Mouse (Mus musculus) urinary bladder, postnatal 25 days (tissue): Measurements from ENCODE around the gene Zic4.

Experiments used
- DNase-seq: peaks from one replicate; pipeline ENCODE4 v3.0.0; 2022; ENCODE audit warnings: low spot score

The Zic4 gene

GRCm38 (mm10) chr9:91363814-91364126, 1.6 kb downstream of the Zic4 start:
- no peak for DNase-seq

DNA sequence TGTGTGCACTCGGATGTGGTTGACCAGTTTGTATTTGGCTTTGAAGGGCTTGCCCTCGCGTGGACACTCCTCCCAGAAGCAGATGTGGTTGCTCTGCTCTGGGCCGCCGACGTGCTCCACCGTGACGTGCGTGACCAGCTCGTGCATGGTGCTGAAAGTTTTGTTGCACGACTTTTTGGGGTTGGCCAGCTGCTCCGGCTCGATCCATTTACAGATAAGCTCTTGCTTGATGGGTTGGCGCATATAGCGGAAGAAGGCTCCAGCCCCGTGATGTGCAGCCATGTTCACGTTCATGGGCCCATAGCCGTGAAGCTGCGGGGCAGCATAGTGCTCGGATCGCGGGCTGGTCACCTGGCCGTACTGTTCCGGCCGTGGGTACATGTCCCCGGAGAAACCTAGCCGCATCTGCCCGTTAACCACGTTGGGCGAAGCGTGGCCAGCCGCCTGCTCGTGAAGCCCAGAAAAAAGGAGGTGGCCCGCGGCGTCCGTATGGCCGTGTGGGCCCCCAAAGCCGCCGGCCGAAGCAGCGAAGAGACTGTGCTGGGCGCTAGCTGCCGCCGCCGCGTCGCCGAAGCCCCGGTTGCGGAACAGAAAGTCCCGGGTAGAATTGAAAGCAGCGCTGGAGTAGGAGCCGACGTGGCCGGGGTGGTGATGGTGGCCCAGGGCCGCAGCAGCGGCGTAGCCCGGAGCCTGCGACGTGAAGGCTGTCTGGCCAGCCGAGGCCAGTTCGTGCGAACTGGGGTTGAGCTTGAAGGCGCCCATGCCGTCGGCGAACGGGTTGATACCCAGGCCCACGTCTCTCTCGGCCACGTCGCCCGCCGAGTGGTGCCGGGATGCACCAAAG, 2.1 kb downstream of the Zic4 start:
- DNase-seq = no peak

- DNase-seq = no peak
Observed at GRCm38 (mm10) chr9:91364971-91365501, 2.8 kb downstream of the Zic4 start.

- no peak for DNase-seq
Observed at GRCm38 (mm10) chr9:91365664-91366063, 3.5 kb downstream of the Zic4 start, which contains the start of gene Zic1. TSS of gene Zic1 (minus strand) at chr9:91365810.

DNA sequence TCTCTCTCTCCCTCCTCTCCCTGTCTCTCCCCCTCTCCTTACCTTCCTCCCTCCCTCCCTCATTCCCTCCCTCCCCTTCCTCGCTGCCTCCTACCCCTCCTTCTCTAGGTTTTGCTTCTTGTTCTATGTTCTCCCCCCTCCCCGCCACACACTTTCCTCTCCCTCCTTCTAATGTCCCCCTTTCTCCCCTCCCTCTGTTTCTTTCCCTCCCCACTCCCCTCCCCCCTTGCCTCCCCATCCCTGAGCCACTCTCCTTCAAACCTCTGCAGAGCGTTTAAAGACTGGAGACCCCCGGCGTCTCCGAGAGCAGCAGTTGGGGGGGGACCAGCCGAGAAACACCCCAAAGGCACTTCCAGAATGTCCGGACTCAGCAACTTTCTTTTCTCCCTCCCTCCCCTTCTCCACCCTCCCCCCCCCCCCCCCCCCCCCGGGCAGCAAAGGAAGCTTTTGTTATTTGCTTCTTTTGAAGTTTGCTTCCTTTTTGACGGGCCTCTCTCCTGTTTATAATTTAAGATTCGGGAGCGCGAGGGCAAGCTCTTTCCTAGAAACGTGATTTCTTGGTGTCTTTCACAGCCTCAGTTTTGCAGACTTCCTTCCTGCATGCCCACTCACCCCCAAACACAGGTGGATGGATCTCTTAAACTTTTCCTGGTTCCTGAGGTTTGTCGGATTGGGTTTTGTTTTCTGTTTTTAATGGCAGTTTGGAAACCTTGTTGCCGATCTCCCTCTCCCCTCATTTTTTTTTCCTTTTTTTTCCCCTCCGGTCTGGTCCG, 4.2 kb downstream of the Zic4 start:
- no peak for DNase-seq

DNA sequence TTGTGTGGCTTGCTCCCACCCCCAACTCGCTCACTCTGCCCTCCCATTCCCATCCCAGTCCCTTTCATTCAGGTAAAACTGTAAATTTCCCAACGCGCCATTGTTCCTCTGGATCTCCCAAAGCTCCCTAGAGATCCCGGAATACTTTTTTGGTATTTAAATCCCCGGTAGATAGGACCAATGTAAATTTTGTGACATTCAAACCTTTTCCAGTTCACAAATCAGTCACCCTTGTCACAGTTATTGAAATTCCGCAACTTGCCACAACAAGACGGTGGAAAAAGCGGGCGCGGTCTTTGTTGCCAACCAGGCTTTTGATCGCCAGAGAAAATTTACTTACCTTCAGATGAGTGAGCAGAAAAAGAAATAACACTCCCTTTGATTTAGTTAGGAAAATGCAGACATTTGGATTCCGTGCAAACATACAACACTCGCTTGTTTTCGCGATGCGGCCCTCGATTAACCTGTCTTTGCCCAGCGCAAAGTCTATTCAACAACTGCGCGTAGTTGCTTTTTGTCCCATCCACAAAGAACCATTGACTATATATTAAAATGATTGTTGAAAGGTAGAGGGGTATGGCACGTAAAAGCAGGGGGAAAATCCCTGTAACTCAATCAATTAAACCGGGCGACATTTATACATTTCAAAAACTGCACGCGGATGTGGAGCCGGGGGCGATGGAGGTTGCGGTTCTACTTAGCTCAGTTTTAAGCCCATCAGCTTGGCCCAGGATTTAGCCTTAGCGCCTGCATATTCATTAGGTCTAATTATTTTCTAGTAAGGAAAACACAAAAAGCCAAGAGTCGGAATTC, 5.0 kb downstream of the Zic4 start:
- no peak for DNase-seq

- no peak for DNase-seq
Observed at GRCm38 (mm10) chr9:91368150-91368549, 5.9 kb downstream of the Zic4 start.

DNA sequence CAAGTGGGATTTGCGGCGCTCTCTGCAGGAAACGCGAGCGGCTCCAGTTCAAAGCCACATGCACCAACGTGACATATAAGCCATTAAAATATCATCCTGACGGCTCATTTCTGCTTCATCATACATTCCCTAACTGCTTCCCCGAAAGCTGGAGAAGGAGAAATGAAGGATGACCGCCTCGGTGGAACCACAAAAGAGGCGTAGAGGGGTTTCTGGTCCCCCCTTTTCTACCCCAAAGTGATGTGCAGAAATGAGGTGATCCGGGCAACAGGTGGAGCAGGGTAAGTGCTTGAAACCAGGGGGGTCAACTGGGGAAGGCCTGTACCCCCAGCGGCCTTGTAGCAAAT, 6.7 kb downstream of the Zic4 start:
- no peak for DNase-seq

- DNase-seq = no peak
Observed at GRCm38 (mm10) chr9:91369293-91369991, 7.2 kb downstream of the Zic4 start.

DNA sequence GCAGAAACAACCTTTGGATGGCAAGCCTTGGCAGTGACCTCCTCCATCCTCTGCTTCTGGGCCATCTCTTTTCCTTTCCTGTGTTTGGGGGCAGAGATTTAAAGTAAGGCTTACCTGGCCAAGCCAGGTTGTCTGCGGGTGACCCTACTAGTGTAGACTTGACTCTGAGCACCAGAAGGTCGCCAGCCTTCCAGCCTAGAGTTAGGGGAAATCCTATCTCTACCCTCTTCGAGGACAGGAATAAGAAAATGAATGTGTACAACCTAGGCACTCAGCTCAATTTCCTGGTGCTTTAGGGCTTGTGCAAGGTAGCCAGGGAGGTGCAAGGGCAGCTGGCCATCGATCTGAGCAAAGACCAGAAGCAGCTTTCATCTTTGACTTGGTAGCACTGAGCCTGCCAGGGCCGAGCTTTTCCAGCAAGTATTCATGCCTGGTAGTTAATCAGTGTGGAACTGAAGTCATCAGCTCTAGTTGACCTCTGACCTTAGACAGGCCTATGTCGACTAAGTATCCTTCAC, 8.0 kb downstream of the Zic4 start:
- DNase-seq = no peak

- no peak for DNase-seq
Observed at GRCm38 (mm10) chr9:91371011-91371410, 8.8 kb downstream of the Zic4 start.

- no peak for DNase-seq
Observed at GRCm38 (mm10) chr9:91371608-91372007, 9.4 kb downstream of the Zic4 start.

DNA sequence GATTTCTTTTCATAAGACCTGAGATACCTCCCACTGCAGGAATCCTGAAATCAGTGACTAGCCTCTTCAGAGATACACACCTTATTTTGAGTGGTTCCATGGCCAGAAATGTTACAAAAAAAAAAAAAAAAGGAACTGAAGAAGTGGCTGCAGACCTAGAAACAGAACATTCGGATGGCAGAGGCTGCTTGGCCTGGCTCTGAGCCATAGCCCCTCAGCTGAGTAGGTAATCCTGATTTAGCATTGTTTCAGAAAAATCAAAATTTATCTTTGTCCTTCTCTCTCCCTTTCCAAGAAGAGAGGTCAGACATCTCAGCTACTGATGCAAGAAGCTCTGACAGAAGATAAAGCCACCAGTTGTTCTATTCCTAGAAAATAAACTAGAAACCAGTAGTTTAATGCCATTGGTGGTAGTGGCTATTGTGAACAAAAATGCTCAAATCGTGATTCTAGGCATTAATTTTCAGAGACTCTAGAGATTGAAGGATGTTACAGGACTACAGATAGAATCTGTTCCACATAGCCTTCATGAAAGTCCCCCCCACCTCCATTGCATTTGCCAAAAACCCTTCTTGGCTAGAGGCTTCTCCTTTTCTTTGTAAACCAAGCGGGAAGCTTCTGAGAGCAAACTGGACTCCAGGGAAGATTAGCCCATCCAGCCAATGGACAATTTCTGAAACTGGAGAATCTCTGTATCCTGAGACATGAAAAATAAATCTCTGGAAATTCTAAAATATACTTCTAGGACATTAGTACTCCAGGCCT, 11.8 kb downstream of the Zic4 start:
- no peak for DNase-seq

- no peak for DNase-seq
Observed at GRCm38 (mm10) chr9:91374665-91375064, 12.5 kb downstream of the Zic4 start.

- no peak for DNase-seq
Observed at GRCm38 (mm10) chr9:91377036-91377872, 15.0 kb downstream of the Zic4 start.

DNA sequence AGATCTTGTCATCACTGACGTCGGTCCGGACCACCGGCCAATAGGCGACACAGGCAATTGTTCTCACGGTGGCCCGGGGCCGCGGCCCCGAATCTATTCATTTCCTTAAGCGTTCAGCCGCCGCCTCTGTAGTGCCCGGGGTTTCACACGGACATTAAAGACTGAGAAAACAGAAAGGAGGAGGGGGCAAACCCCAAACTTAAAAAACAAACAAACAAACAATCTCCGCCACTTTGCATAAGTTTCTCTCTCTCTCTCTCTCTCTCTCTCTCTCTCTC, 15.6 kb downstream of the Zic4 start:
- no peak for DNase-seq

DNA sequence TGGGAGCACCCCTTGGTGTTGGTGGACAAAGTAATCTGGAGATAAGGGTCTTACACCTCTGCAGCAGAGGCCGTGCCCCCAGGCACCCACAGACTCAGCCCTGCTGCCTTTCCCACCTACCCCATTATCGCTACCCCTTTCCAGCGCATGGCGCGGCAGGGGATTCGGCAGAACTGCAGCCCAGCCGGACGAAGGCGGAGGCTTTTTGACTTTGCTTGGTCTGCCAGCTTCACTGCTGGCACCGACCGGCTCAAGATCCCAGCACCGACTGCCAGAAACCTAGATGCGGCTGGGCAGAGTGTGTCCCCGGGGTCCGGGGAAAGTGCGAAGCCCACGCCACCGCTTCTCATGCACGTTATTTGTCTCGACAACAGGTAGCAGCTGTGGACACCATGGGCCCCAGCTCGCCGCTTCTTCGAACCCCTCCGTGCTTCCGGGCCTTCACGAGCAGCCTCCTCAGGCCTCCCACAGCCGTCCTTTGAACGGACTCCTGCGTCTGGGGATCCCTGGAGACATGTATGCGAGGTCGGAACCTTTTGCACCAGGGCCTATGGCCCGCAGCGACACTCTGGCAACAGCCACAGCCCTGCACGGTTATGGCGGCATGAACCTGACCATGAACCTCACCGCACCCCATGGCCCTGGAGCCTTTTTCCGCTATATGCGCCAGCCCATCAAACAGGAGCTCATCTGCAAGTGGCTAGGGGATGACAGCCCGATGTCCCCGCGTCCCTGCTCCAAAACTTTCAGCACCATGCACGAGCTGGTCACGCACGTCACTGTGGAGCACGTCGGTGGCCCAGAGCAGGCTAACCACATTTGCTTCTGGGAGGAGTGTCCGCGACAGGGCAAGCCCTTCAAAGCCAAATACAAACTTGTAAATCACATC, 16.4 kb downstream of the Zic4 start:
- DNase-seq = no peak

- no peak for DNase-seq
Observed at GRCm38 (mm10) chr9:91379300-91379635, 17.1 kb downstream of the Zic4 start.

- DNase-seq = no peak
Observed at GRCm38 (mm10) chr9:91379781-91380457, 17.7 kb downstream of the Zic4 start.
